Mouse (Mus musculus) brain, embryonic 14.5 days (tissue): ENCODE data around the gene Mapk1ip1.

ENCODE experiments used
- CTCF ChIP-seq: fragments of 200-500 bp; IDR thresholded peaks from 2 replicates; pipeline ENCODE4 v1.5.1; 2012; ENCODE audit warnings: inconsistent platforms, mild to moderate bottlenecking, moderate library complexity, borderline replicate concordance; ENCODE audit not compliant: insufficient read depth, insufficient read length; ENCODE audit errors: extremely low read depth
- POLR2A ChIP-seq: fragments of 200-500 bp; IDR thresholded peaks from 2 replicates; pipeline ENCODE4 v1.6.1; 2012; ENCODE audit warnings: mild to moderate bottlenecking, inconsistent platforms, borderline replicate concordance; ENCODE audit not compliant: poor library complexity, insufficient read depth, insufficient read length, severe bottlenecking; ENCODE audit errors: extremely low read depth

DNA sequence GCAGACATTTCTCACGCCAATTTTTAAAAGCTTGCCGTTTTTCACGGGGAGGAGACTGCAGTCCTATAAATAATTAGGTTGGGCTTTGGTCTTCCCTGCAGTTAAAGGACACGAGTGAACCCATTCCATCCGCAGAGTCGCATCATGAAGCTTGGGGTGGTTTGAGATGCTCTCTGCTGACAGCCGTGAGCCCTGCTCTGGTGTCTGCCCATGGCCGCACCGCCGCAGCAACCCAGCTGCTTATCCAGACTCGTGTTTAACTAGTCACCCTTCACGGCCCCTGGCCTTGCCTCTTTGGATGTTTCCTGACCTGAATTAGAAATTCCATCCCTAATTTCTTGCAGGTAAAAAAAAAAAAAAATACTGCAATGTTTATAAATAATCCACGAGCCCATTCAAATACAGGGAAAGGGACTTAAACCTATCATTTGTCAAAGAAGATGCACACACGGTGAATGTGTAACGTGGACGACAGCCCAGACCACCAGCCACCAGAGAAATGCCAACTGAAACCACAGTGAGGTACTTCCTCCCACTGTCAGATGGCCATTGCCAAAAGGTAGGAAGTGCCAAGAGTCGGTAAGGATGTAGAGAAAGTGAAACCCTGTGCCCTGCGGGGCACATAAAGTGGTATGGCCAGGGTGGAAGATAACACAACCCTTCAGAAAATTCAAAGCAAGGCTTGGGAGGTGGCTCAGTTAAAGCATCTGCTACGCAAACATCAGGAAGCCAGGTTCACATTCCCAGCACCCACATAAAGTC lies 20.9 kb downstream of the Mapk1ip1 start:
- TF ChIP-seq CTCF (no peak), POLR2A (no peak)
